Mouse (Mus musculus): ENCODE data around the gene Pcbp3.
"Not testable (repeated sequence)": the region's sequence is repeated elsewhere in the genome, so short reads cannot be mapped to it uniquely, and the experiment has no call there.

The Pcbp3 gene

GRCm38 (mm10) chr10:76798751-76799585 lies 162.7 kb downstream of the Pcbp3 start:
- DNase-seq, result no peak

- DNase-seq, result no peak
Observed at GRCm38 (mm10) chr10:76794102-76794501, 167.6 kb downstream of the Pcbp3 start.

- no peak for DNase-seq
Observed at GRCm38 (mm10) chr10:76791475-76791874, 170.2 kb downstream of the Pcbp3 start.

- DNase-seq, result no peak
Observed at GRCm38 (mm10) chr10:76789885-76790284, 171.8 kb downstream of the Pcbp3 start.

GRCm38 (mm10) chr10:76785312-76785711 lies 176.4 kb downstream of the Pcbp3 start:
- no peak for DNase-seq

- no peak for DNase-seq
Observed at GRCm38 (mm10) chr10:76779225-76779624, 182.5 kb downstream of the Pcbp3 start.

- no peak for DNase-seq
Observed at GRCm38 (mm10) chr10:76771624-76772023, 190.1 kb downstream of the Pcbp3 start.

- no peak for DNase-seq
Observed at GRCm38 (mm10) chr10:76771086-76771485, 190.6 kb downstream of the Pcbp3 start.

GRCm38 (mm10) chr10:76769581-76769980 lies 192.1 kb downstream of the Pcbp3 start:
- no peak for DNase-seq

- DNase-seq, result no peak
Observed at GRCm38 (mm10) chr10:76766196-76766595, 195.5 kb downstream of the Pcbp3 start.

GRCm38 (mm10) chr10:76764927-76765326 lies 196.8 kb downstream of the Pcbp3 start:
- DNase-seq, result no peak

GRCm38 (mm10) chr10:76763016-76763415 lies 198.7 kb downstream of the Pcbp3 start:
- DNase-seq, result no peak

- DNase-seq, result no peak
Observed at GRCm38 (mm10) chr10:76762411-76762810, 199.3 kb downstream of the Pcbp3 start.

- DNase-seq, result no peak
Observed at GRCm38 (mm10) chr10:76759878-76760277, 201.8 kb downstream of the Pcbp3 start.

GRCm38 (mm10) chr10:76753640-76754039 lies 208.0 kb downstream of the Pcbp3 start:
- DNase-seq, result no peak

- not testable (repeated sequence) for DNase-seq
Observed at GRCm38 (mm10) chr10:76744267-76744666, 217.4 kb downstream of the Pcbp3 start.

- no peak for DNase-seq
Observed at GRCm38 (mm10) chr10:76736764-76737163, 224.9 kb downstream of the Pcbp3 start.

- peak; percentile 85 for DNase-seq
Observed at GRCm38 (mm10) chr10:76734979-76735378, 226.7 kb downstream of the Pcbp3 start.

GRCm38 (mm10) chr10:76733677-76734068 lies 228.0 kb downstream of the Pcbp3 start:
- DNase-seq, result no peak

- peak; percentile 86 for DNase-seq
Observed at GRCm38 (mm10) chr10:76732881-76733676, 228.6 kb downstream of the Pcbp3 start.

GRCm38 (mm10) chr10:76732391-76732790 lies 229.3 kb downstream of the Pcbp3 start:
- DNase-seq, result no peak

- no peak for DNase-seq
Observed at GRCm38 (mm10) chr10:76731621-76732239, 230.0 kb downstream of the Pcbp3 start.

Data from right cerebral cortex, postnatal 14 days (tissue).